Mouse (Mus musculus) cortical plate, adult 2 months (tissue): Measurements from ENCODE around the gene Asap2.

Experiments used
- CTCF ChIP-seq: fragments of 200-500 bp; IDR thresholded peaks from 2 replicates; pipeline ENCODE4 v1.5.1; 2011; ENCODE audit warnings: mild to moderate bottlenecking, control low read depth, low read length; ENCODE audit not compliant: insufficient read depth; ENCODE audit errors: extremely low read depth
- POLR2A ChIP-seq: fragments of 200-500 bp; IDR thresholded peaks from 2 replicates; pipeline ENCODE4 v1.6.1; 2011; ENCODE audit warnings: mild to moderate bottlenecking, low read length, control low read depth; ENCODE audit not compliant: insufficient read depth; ENCODE audit errors: extremely low read depth

DNA sequence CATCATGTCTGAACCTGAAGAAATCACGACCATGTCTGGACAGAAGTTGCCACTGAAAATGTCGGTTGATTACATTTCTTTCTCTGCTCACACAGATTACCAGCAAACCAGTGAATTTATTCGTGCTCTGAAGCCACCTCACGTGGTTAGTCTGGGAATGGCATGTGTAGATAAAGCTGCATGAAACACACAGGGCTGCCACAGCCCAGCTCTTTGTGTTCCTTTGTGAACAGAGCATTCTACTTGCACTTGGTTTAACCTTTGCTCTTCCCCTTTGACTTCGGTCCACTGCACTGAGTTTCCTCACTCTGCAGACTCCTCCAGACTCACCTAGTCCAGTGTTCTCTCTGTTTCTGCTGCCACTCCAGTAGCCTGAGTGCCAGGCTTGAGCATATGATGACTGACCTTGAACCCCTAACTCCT is 312.1 kb downstream of the Asap2 start:
- TF ChIP-seq POLR2A (no peak), CTCF (no peak)
